Comparison of ENCODE assay signal across 15 mouse cellular contexts in the genomic region with DNA sequence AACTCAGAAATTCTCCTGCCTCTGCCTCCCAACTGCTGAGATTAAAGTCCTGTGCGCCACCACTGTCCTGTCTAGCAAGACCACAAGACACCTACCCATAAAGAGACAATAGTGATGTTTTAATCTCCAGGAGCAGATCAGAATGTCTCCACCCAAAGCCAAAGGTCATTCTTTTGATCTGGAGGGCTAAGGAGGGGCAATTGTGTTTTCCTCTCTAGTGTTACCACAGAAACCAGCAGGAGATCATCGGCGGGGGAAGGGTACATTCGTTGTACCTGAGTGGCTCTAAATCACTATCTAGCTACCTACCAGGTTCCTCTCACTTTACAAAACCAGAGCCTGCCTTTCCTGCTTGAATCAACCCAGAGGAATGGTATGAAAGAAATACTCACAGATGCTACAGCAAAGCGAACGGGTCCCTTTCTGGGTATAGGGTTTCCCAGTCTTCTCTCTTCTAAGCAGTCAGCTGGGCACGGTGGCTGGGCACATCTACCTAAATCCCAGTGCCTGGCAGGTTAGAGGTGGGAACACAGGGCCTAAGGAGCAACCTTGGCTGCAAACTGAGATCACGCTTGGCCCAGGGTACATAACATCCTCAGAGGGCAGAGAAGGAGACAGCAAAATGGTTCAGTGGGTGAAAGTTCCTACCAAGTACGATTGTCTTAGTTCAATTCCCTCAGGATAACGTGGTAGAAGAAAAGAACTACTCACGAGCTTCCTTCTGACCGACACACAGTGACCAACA. TPM values are rescaled to one million over a fixed set of nuclear protein-coding genes. Genes with fewer than 3 reads are reported as not detected.
DNase-seq lines count a peak whose midpoint lies in the region; ATAC-seq and TF ChIP-seq lines count a peak whose summit lies in the region.
"Had no signal": no experiment of that assay in that cellular context is flagged by ENCODE, and none has a peak within 500 bp of the region (broad histone marks: within the 10 kb centered on the region; RNA-seq: fewer than 3 reads in every experiment).

No protein-coding gene starts in this region.

- TF ChIP-seq CTCF in ES-Bruce4 (IDR thresholded peaks at IDR 0.05; ENCODE audit: low read depth, low read length) = no peak
- no peak for TF ChIP-seq CTCF in small intestine, adult 2 months (IDR thresholded peaks at IDR 0.05; ENCODE audit: extremely low read depth, insufficient read length, insufficient replicate concordance, low read depth, low read length)

- DNase-seq in heart, postnatal 14 days = no peak
- DNase-seq in thymus, postnatal 14 days = no peak
- DNase-seq: adrenal gland, adult 8-10 months; cerebellum, adult 11-12 months; cerebellum, postnatal 25 days had no signal

- no peak for ATAC-seq in heart, embryonic 12.5 days (ENCODE audit: insufficient number of reproducible peaks, low FRiP score)
- no peak for ATAC-seq in heart, embryonic 15.5 days (replicated peaks; ENCODE audit: insufficient number of reproducible peaks, insufficient read depth, low FRiP score, low read depth)
- no peak for ATAC-seq in megakaryocyte-erythroid progenitor cell, adult 5-6 weeks (replicated peaks; ENCODE audit: low FRiP score, low TSS enrichment, poor library complexity, severe bottlenecking)
- ATAC-seq: midbrain, embryonic 13.5 days had no signal

- H3K9ac ChIP-seq in heart, embryonic 12.5 days = no peak overlapping the region
- H3K9ac ChIP-seq in ES-Bruce4 (ENCODE audit: low read depth, poor library complexity, severe bottlenecking) = peak overlapping the region; percentile 36; the same call in 1 of the 2 replicates
- H3K9ac ChIP-seq in heart, embryonic 15.5 days = no peak overlapping the region
- H3K9ac ChIP-seq: midbrain, embryonic 13.5 days; neural tube, embryonic 15.5 days had no signal

- intact Hi-C loops in heart, postnatal 14 days (cut with DNase I) = no loop called here

- no peak overlapping the region for H3K4me3 ChIP-seq in heart, embryonic 12.5 days
- H3K4me3 ChIP-seq in ES-Bruce4 (ENCODE audit: low read depth, low read length) = 0 out of 2 replicates have a peak overlapping the region, but pooled peaks have one; percentile 30
- H3K4me3 ChIP-seq in heart, embryonic 15.5 days = no peak overlapping the region
- H3K4me3 ChIP-seq in small intestine, adult 2 months (ENCODE audit: low read depth, low read length) = no peak overlapping the region
- H3K4me3 ChIP-seq: heart, embryonic 13.5 days; hindbrain, embryonic 13.5 days; midbrain, embryonic 13.5 days; myocyte; neural tube, embryonic 15.5 days had no signal

- WGBS in heart, embryonic 12.5 days = 83% methylated on average over 12 of the region's 12 CpGs
- 83% methylated on average over 12 of the region's 12 CpGs for WGBS in heart, embryonic 15.5 days
- 64% methylated on average over 12 of the region's 12 CpGs for WGBS in small intestine, adult 2 months

- TF ChIP-seq EP300 in ES-Bruce4 (IDR thresholded peaks at IDR 0.05; ENCODE audit: insufficient read depth, low read depth, low read length) = no peak

- peak overlapping the region; percentile 82; the same call in 1 of the 2 replicates for H3K27ac ChIP-seq in heart, embryonic 12.5 days (ENCODE audit: poor library complexity, severe bottlenecking)
- peak overlapping the region; percentile 90 for H3K27ac ChIP-seq in ES-Bruce4 (ENCODE audit: insufficient read depth, low read length)
- peak overlapping the region; percentile 66; the same call in 1 of the 2 replicates for H3K27ac ChIP-seq in heart, embryonic 15.5 days
- H3K27ac ChIP-seq in small intestine, adult 2 months (ENCODE audit: insufficient read depth, low read depth, low read length) = peak overlapping the region; percentile 78; the same call in 1 of the 2 replicates
- H3K27ac ChIP-seq: hindbrain, embryonic 13.5 days; midbrain, embryonic 13.5 days; neural tube, embryonic 15.5 days had no signal

- peaks cover 71% of the 10 kb centered on the region for H3K4me1 ChIP-seq in heart, embryonic 12.5 days (replicated peaks)
- H3K4me1 ChIP-seq in ES-Bruce4 (ENCODE audit: control insufficient read depth, insufficient read depth, low read length) = peaks cover 12% of the 10 kb centered on the region
- peaks cover 54% of the 10 kb centered on the region for H3K4me1 ChIP-seq in heart, embryonic 15.5 days (replicated peaks)
- H3K4me1 ChIP-seq in small intestine, adult 2 months (ENCODE audit: control insufficient read depth, insufficient read depth, insufficient read length, low read length) = peaks cover 24% of the 10 kb centered on the region

- no peaks in the 10 kb centered on the region for H3K9me3 ChIP-seq in heart, embryonic 12.5 days (replicated peaks)
- H3K9me3 ChIP-seq in ES-Bruce4 (replicated peaks; ENCODE audit: control insufficient read depth, insufficient read depth, low read length, poor library complexity, severe bottlenecking) = no peaks in the 10 kb centered on the region
- H3K9me3 ChIP-seq in heart, embryonic 15.5 days (replicated peaks) = no peaks in the 10 kb centered on the region
- H3K9me3 ChIP-seq: heart, embryonic 13.5 days; hindbrain, embryonic 13.5 days; midbrain, embryonic 13.5 days; neural tube, embryonic 15.5 days had no signal

- no peak overlapping the region for H3K4me2 ChIP-seq in heart, embryonic 12.5 days
- H3K4me2 ChIP-seq in heart, embryonic 15.5 days = no peak overlapping the region
- H3K4me2 ChIP-seq: hindbrain, embryonic 13.5 days; midbrain, embryonic 13.5 days; neural tube, embryonic 15.5 days had no signal

- no peaks in the 10 kb centered on the region for H3K36me3 ChIP-seq in heart, embryonic 12.5 days
- no peaks in the 10 kb centered on the region for H3K36me3 ChIP-seq in ES-Bruce4 (ENCODE audit: control insufficient read depth, insufficient read depth, low read length, poor library complexity, severe bottlenecking)
- no peaks in the 10 kb centered on the region for H3K36me3 ChIP-seq in heart, embryonic 15.5 days
- H3K36me3 ChIP-seq in small intestine, adult 2 months (ENCODE audit: control insufficient read depth, insufficient read depth, low read length) = no peaks in the 10 kb centered on the region
- H3K36me3 ChIP-seq: heart, embryonic 13.5 days; neural tube, embryonic 15.5 days had no signal

- no peaks in the 10 kb centered on the region for H3K27me3 ChIP-seq in heart, embryonic 12.5 days (replicated peaks)
- H3K27me3 ChIP-seq in ES-Bruce4 (ENCODE audit: control insufficient read depth, insufficient read depth, low read length, poor library complexity, severe bottlenecking) = no peaks in the 10 kb centered on the region
- no peaks in the 10 kb centered on the region for H3K27me3 ChIP-seq in heart, embryonic 15.5 days
- no peaks in the 10 kb centered on the region for H3K27me3 ChIP-seq in small intestine, adult 2 months (ENCODE audit: control insufficient read depth, insufficient read depth, low read length)
- H3K27me3 ChIP-seq: heart, embryonic 13.5 days; hindbrain, embryonic 13.5 days; midbrain, embryonic 13.5 days; neural tube, embryonic 15.5 days had no signal

- TF ChIP-seq POLR2A in ES-Bruce4 (IDR thresholded peaks at IDR 0.05; ENCODE audit: insufficient read depth, low read length) = no peak
- no peak for TF ChIP-seq POLR2A in small intestine, adult 2 months (IDR thresholded peaks at IDR 0.05; ENCODE audit: low read depth, low read length)

RNA-seq across cellular contexts. Expression of gene Uck2, which starts 10.3 kb away (rescaled TPM):
- polyA plus RNA-seq in heart, embryonic 12.5 days (2016; fragmentation: Nextera tagmentation; extraction: Ambion mirVana) = 68.9 and 75.3 TPM in 2 replicates
- 10 to 100 TPM; 47.3 to 54.5 TPM for total RNA-seq in heart, postnatal 14 days (2021)
- 255 and 287 TPM in 2 replicates for polyA plus RNA-seq in ES-Bruce4 (2011; ENCODE audit: insufficient read depth, insufficient read length, low read depth, missing spikeins)
- 42.3 and 57.7 TPM in 2 replicates for polyA plus RNA-seq in heart, embryonic 15.5 days (2015; fragmentation: Nextera tagmentation; extraction: Ambion mirVana)
- 11.3 and 26.5 TPM in 2 replicates for polyA plus RNA-seq in small intestine, adult 2 months (2012; rRNA removed)
- 187 and 249 TPM in 2 replicates for total RNA-seq in megakaryocyte-erythroid progenitor cell, adult 5-6 weeks (2014; fragmentation: Nextera tagmentation)
- 228 and 238 TPM in 2 replicates for total RNA-seq in megakaryocyte-erythroid progenitor cell, adult 5-6 weeks (2017)

RNA-seq across cellular contexts. Expression of gene Tmco1, which starts 33.4 kb away (rescaled TPM):
- polyA plus RNA-seq in heart, embryonic 12.5 days (2016; fragmentation: Nextera tagmentation; extraction: Ambion mirVana) = 79.7 and 83.1 TPM in 2 replicates
- 10 to 100 TPM; 80.6 to 86.5 TPM for total RNA-seq in heart, postnatal 14 days (2021)
- 43.7 and 46.1 TPM in 2 replicates for polyA plus RNA-seq in ES-Bruce4 (2011; ENCODE audit: insufficient read depth, insufficient read length, low read depth, missing spikeins)
- polyA plus RNA-seq in heart, embryonic 15.5 days (2015; fragmentation: Nextera tagmentation; extraction: Ambion mirVana) = 77.2 and 81.9 TPM in 2 replicates
- 9.6 and 20.5 TPM in 2 replicates for polyA plus RNA-seq in small intestine, adult 2 months (2012; rRNA removed)
- 89.8 and 97.2 TPM in 2 replicates for total RNA-seq in megakaryocyte-erythroid progenitor cell, adult 5-6 weeks (2014; fragmentation: Nextera tagmentation)
- total RNA-seq in megakaryocyte-erythroid progenitor cell, adult 5-6 weeks (2017) = 150 and 178 TPM in 2 replicates
